Mouse (Mus musculus) kidney, postnatal 4 days (tissue): ENCODE data around the gene Bcl2l2.

ENCODE experiments used
- DNase-seq, 2 experiments: peaks; one replicate each; pipeline ENCODE4 v3.0.0; 2021; ENCODE audit warnings: mixed read lengths in 2 of 2

Gene Bcl2l2

GRCm38 (mm10) chr14:54937361-54938182, 54.4 kb downstream of the Bcl2l2 start:
- no peak for DNase-seq
